Mouse (Mus musculus) megakaryocyte, adult 5-6 weeks (primary cell): Measurements from ENCODE around the gene Gm20605. TPM values are rescaled to one million over a fixed set of nuclear protein-coding genes. Genes with fewer than 3 reads are reported as not detected.
"Not testable (repeated sequence)": the region's sequence is repeated elsewhere in the genome, so short reads cannot be mapped to it uniquely, and the experiment has no call there.

Experiments used
- ATAC-seq: 2 replicates; pipeline ENCODE4 v1.8.0; 2016; ENCODE audit warnings: mild to moderate bottlenecking, inconsistent platforms; ENCODE audit not compliant: poor library complexity, severe bottlenecking
- total RNA-seq, 2 experiments: library from RNA; stranded (forward) in 1 of 2; stranded (reverse) in 1 of 2; fragments of 153-499, 151-499 nt in 1 of 2; fragments of 221-1000, 200-1000 nt in 1 of 2; gene quantifications; 2 replicates each; pipeline versions ENCODE4 v1.2.3 to v1.2.4; 2015 to 2017

Gene Gm20605
- total RNA-seq, 2 experiments from 2014 or later, result 5.7 to 8.1 TPM

DNA sequence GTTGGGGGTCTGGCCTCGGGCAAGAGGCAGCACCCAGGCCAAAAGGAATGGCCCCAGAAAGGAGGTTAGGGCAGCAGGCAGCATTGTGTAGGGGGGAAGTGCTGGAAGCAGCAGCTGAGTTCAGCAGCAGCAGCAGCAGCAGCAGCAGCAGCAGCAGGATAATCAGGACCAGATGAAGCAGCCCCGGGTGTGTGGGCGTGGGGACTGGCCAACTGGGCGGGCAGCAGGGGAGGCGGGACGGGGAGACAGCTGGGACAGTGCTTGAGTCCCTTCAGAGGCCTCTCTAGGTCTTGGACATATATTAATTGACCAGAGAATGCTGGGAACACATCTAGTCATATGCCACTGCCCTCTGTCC is 17.8 kb upstream of the Gm20605 start:
- ATAC-seq, result no peak

- ATAC-seq, result no peak
These were observed 15.9 kb upstream of the Gm20605 start for GRCm38 (mm10) chr5:137613076-137613475.

DNA sequence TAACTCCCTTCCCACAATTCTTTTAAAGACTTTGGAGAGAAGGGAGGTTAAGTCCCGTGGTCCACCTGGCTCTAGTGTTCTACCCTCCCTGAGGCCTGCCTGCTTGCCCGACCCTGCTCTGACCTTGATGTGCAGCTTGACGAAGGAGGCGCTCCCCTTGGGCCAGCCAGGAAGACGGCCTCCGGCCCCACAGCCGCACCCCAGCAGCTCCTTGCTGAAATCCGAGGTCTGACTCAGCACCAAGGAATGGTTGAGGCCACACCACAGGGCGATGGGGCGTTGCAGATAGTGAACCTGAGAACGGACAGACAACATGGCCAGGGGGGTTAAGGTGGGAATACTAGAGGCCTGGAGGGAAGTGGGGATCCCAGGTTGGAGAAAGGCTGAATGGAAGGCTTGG is 15.4 kb upstream of the Gm20605 start, which contains the start of gene Pcolce:
Pcolce (minus strand) TSS at position 235 of the 400 bp plus-strand sequence.
- no peak for ATAC-seq

DNA sequence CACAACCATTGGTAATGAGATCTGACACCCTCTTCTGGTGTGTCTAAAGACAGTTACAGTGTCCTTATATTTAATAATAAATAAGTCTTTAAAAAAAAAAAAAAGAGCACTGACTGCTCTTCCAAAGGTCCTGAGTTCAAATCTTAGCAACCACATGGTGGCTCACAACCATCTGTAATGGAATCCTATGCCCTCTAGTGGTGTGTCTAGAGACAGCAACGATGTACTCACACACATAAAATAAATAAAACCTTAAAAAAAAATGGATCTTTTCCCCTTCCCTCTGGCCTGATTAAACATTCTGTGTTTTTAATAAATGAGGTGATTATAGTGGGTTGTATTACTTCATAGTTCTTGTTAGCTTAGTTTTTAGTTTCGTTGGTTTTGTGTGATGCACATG is 14.1 kb upstream of the Gm20605 start:
- ATAC-seq, result not testable (repeated sequence)

DNA sequence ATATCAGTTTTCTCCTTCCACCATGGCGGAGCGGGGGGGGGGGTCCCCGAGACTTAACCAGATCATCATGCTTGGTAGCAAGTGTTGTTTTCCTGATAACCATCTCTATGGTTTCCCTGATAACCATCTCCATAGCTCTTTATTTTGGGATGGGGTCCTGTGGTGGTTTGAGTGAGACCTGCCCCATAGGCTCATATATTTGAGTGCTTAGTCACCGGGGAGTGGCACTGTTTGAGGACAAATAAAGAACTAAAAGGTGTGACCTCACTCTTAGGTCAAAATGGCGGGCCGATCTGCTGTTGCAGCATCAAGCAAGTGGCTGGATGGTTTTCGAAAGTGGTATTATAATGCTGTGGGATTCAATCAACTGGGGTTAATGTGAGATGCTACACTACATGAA is 13.6 kb upstream of the Gm20605 start:
- ATAC-seq, result no peak

DNA sequence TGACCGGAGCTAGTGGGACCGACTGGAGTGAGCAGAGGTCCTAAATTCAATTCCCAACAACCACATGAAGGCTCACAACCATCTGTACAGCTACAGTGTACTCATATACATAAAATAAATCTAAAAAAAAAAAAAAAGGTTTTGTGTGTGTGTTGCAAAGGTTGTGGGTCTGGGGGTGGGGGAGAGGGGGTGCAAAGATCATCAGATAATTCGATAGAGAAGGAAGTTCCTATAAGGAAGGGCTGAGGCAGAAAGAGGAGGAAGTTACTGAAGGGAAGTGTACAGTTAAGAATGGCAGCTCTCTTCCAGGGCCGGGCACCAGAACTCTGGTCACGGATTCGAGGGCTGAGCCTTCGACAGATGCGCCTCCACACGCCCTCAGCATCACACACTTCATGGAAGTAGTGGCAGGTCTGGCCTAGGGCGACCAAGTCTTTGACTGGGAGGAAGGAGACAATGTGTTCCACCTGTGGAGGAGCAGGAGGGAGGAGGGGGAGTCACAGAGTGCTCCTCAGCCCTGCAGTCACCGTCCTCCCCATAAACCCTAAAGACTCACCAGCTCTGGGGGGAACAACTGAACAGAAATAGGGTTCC is 4.9 kb upstream of the Gm20605 start:
- ATAC-seq, result peak; percentile 29

GRCm38 (mm10) chr5:137627991-137628390 is 984 bp upstream of the Gm20605 start:
- no peak for ATAC-seq

DNA sequence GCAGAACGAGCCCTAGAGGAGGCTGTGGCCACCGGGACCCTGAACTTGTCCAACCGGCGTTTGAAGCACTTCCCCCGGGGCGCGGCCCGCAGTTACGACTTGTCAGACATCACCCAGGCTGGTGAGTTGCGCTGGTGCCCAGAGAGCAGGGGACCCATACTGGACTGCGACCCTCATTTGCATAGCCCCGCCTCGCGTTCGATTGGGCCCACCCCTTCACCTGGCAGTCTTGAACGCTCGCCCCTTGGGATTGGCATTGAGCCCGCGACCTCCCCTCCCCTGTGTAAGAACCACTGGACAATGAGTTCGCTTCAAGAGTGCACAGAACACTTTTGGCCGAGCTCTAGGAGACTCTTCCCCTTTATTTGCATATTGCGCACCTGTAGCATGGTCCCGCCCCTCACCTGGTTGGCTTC is 339 bp downstream of the Gm20605 start:
- 0 out of 2 replicates have a peak, but pooled peaks have one; percentile 2 for ATAC-seq

DNA sequence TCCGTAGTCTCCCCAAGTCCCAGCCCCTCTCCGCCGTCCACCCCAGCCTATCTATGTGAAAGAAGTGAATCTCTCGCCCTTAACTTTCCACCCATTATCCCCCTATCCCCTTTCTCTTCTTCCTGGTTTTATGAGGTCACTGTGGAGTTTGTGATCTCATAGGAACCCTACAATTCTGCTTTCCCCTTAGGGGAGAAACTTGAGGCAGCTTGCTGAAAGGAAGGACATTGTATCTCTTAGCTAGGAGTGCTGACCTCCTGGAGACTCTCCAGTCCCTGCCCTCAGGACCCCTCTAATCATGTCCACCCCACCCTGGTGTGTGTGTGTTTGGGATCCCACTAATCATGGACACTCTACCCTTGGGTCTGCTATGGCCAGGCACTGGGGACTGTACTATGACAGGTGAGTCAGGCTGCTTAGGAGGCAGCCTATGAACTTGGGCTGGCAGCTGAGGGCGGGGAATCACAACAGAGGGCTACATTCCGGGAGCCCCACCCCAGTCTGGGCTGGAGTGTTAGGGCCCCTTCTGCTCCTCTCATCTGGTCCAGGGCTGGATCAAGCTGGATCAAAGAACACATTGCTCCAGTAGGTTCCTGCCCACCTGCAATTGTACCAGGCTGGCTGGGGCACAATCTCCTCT is 1.1 kb downstream of the Gm20605 start:
- no peak for ATAC-seq

DNA sequence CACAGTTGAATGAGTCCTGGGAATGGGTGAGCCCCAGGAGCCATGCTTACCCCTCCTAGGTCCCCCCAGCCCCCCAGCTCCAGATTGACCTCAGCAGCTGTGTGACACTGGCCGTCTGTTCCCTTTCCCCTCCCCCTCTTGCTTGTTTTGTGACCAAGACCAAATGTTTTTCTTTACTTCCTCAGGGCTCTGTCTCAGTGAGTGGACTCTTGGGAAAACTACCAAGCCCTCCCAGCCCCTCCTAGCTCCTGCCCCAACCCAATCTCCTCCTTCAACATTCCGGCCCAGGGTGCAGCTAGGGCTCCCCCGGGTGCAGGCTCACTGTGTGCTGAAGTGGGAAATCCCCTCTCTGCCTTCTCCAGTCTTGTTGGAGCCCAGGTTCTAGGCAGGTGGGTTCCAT is 1.6 kb downstream of the Gm20605 start:
- no peak for ATAC-seq

DNA sequence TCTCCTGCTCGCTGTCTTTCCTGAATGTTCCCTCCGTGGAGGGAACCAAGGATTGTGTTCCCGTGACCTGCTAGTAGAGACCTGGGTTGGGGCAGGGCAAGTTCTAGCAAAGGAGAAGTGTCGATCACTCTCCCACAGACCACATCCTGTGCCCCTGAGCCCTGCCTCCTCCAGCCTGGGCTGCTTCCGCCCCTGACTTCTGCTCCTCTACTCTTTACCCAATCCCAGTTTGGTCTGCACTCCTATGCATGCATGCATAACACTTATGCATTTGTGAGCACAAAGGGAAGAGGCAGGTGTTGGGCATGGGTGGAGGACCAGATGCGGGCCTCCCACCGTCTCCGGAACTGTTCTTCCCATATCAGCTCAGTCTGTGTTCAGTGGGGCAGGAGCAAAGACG is 2.2 kb downstream of the Gm20605 start:
- ATAC-seq, result peak; percentile 58

DNA sequence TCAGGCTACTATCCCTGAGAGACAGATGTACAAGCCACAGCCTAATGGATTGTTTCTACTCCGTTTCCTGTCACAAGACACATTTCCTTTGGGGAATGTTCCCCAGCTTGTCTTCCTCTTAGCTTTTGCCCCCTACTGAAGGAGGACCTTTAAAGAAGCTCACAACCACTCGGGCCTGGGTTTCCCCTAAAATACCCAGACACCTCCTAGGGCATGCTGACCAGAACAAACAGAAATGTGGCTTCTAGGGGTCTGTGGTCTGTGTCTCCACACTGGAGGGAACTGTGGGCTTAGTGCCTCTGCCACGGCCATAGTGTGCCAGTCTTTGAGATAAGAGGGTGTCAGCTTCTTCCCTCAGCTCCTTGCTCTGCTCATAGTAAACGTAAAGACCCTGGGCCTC is 2.6 kb downstream of the Gm20605 start:
- ATAC-seq, result no peak

DNA sequence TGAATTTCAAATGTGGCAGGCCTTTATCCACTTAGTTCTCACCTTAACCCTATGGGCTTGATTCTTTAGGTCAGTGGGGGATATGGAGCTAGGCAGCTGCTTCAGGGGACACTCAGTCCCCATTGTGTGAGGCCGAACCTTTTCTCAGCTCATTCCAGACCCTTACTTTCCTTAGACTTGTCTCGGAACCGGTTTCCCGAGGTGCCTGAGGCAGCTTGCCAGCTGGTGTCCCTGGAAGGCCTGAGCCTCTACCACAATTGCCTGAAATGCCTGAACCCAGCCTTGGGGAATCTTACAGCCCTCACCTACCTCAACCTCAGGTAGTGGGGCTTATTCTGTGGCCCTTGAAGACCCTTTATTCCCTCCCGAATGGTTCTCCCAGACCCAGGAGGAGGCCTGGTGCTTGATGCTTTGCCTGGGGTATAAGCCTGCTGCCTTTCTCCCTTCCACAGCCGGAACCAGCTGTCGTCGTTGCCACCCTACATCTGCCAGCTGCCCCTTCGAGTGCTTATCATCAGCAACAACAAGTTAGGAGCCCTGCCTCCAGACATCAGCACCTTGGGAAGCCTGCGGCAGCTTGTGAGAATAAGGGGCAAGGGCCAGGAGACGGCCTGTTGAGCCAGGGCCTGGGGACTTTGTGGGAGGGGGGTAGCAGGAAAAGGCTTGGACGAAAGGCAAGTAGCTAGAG is 4.6 kb downstream of the Gm20605 start:
- ATAC-seq, result no peak

DNA sequence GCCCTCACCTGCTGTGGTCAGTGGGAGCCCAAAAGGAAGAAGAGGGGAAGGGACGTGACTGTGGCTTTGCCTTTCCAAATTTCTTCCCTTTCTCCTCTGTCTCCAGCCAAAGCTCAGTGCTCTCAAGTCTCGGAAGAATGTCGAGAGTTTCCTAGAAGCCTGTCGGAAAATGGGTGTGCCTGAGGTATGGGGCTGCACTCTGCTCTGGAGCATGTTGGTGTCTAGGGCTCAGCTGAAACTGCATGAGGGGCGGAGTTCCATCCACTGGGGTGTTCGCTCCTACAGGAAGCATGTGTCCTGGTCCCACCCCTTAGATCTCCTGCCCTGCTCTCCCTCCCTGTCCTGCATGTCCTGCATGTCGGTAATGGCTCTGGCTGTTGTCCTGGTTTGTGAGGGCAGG is 10.5 kb downstream of the Gm20605 start:
- ATAC-seq, result no peak

DNA sequence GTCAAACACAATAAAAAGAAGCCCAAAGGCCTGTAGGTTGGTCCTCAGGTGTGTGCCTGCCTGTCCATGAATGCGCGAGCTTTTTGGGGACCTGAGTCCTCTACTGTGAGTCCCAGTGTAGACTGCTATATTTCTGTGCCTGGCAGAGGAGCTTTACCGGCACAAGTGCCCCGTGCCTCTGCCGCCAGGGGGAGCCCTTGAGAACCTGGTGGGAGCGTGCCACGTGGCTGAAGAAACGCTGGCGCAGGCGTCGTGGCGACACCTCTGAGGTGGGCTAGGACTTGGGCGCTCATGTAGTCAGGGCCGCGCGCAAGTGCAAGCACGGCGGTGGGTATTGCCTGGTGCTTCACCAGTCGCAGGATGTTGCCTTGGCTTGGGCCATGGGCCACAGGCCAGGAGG is 12.1 kb downstream of the Gm20605 start, which contains the start of gene Sap25:
Sap25 (plus strand) TSS at position 281 of the 400 bp plus-strand sequence.
- no peak for ATAC-seq

DNA sequence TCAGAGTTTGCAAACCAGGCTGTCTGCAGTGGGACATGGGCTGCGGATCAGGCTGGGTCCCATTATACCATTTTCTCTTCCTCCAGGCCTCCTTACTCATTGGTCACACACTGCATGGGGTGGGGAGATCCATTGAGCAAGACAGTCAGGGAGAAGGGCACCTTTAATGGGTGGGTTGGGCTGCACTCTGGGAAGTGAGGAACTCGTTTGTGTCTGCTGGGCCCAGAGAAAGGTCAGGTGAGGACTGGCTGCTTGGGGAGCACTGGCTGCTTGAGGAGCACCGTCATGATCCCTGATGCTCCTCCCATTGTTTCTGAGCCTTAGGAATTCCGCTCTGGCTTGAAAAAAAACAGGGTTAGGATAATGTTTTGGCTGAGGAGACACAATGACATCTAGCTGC is 13.9 kb downstream of the Gm20605 start:
- no peak for ATAC-seq

DNA sequence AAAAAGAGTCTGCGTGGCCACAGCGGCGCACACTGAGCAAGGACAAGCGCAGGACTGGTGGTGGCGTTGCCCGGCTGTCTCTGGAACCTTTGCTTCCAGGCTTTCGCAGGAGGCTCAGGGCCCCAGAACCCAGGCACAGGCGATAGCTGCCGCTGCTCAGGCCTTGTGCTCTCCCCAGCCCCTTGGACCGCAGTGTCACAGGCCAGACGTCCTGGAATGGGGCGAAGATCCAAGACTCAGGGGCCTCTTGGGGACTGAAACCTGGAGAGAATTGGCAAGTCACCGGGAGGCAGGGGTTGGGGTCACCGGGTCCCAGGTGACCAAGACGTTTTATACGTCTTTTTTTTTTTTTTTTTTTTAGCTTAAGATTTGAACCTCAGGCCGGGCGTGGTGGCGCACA is 15.5 kb downstream of the Gm20605 start:
- no peak for ATAC-seq

GRCm38 (mm10) chr5:137645091-137645651 is 16.2 kb downstream of the Gm20605 start:
- peak; percentile 71 for ATAC-seq

- ATAC-seq, result 0 out of 2 replicates have a peak, but pooled peaks have one; percentile 9
These were observed 16.7 kb downstream of the Gm20605 start, which contains the start of gene Irs3 for GRCm38 (mm10) chr5:137645652-137646091. Gene Irs3, minus strand, starts transcription at chr5:137645714.

- no peak for ATAC-seq
These were observed 19.0 kb downstream of the Gm20605 start for GRCm38 (mm10) chr5:137647827-137648601.

- ATAC-seq, result no peak
These were observed 20.3 kb downstream of the Gm20605 start for GRCm38 (mm10) chr5:137649251-137649650.
